Mouse (Mus musculus) cerebellum, postnatal 25 days (tissue): ENCODE results near the gene Med19.
"Not testable (repeated sequence)": the region's sequence is repeated elsewhere in the genome, so short reads cannot be mapped to it uniquely, and the experiment has no call there.

Experiments used
- DNase-seq, 2 experiments: peaks; one replicate each; pipeline ENCODE4 v3.0.0; 2021; ENCODE audit warnings: mixed read lengths in 2 of 2

Med19 gene

GRCm38 (mm10) chr2:84721182-84721581, 43.0 kb downstream of the Med19 start:
- no peak for DNase-seq

DNA sequence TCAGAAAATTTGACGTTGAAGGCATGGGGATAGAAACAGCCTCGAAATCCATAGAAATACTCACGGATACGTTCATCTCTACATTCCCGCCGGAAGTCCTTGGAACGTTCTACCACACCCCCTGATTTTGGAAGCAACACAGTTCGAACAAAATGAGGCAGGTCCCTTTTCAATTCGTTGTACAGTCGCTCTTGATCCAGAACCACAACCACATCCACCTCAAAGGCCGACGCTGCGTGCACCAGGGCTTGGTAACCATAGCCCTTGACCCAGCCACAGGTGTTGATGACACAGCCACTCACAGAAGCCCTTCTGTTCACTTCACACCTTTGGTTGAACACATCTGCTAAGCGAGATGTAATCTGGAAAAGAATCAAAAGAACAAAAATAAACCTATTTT, 45.7 kb downstream of the Med19 start:
- no peak for DNase-seq

DNA sequence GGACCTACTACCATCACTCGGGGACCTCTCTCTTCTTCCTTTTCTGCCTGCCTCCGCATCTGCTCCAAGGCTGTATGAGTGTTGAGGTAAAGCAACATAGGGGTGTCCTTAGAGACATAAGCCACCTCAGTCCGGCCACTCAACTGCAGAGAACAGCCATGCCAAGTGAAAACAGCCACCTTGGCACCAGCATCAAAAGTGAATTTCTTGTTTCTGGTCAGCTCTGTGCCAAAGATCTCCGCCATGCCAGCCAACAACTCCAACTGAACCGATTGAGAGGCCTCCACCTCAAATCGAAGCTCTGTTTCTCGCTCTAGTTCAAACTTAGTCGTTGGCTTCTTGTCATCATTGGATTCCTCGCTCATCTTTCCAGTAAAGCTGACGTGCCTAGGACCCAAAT, 47.6 kb downstream of the Med19 start:
- no peak for DNase-seq

DNA sequence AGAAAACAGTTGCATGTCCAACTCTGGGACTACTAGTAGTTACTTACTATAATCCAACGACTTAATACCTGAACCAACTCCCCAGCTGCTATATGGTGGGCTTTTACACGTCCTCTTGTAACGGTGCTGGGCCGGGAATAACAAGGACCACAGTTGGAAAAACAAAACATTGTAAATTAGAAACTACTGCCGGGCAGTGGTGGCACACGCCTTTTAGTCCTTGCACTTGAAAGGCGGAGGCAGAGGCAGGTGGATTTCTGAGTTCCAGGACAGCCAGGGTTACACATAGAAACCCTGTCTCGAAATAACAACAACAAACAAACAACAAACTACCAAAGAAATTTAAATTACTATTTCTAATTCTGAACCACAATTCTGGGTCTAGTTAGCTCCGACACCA, 48.5 kb downstream of the Med19 start:
- DNase-seq: no peak

DNA sequence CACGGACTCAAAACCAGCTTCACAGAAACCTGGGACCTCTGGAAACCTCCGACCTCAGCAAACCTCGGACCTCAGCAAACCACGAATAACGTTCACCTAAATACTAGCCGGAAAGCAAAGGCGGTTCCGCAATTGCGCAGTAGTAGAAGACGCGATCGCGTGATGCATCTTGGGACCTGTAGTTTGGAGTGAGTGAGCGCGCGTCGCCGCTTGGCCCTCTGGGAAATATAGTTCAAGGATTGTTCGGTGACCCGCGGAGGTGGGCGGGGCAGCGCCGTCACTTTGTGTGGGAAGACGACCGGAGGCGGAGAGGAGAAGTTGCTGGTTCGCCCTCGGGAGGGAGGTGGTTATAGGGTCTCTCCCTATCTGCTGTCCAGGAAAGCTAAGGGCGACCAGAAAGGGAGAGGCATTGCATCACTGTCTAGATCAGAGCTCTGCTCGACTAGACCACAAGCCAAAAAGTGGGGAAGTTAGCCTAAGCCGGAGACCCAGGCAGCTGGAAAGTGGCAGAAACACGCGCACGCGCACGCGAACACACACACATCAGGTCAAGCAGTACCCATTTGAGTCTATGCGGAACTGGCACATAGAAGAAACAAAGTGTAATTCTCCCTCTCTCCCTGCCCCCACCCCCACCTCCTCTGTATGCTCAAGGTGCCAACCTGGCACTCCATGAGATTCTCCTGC, 49.1 kb downstream of the Med19 start, which contains the start of gene Clp1:
TSS of gene Clp1 (minus strand) at position 179 of the 687 bp plus-strand sequence.
- peak; percentile 95 to 97 for DNase-seq

DNA sequence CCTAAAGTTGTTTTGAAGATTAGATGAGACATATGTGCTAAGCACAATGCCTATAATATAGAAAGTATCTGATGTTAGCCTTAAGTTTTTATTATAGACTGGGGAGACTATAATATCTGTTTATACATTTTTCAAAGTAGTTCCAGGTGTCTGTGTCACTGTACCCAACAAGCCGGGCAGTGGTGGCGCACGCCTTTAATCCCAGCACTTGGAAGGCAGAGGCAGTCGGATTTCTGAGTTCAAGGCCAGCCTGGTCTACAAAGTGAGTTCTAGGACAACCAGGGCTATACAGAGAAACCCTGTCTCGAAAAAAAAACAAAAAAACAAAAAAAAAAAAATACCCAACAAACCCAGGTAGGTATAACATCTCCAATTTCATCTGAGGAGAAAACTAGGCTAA, 50.0 kb downstream of the Med19 start:
- not testable (repeated sequence) for DNase-seq

DNA sequence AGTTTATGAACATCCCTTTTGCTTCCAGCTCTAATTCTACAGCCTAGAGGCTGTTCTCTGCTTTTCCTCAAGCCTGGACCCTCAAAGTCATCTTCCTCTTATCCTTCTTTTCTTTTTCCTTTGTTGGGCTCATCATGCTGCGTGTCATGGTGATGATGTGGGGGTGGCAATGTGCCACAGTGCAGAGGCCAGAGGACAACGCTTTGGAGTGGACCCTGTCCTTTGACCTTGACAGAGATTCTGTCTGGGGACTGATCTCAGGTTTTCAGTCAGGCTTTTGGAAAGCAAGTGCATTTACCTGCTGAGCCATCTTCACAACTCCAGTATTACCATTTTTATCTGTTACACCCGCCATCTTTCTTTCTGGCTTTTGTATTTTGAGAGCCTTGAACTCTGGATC, 53.0 kb downstream of the Med19 start:
- DNase-seq: no peak

DNA sequence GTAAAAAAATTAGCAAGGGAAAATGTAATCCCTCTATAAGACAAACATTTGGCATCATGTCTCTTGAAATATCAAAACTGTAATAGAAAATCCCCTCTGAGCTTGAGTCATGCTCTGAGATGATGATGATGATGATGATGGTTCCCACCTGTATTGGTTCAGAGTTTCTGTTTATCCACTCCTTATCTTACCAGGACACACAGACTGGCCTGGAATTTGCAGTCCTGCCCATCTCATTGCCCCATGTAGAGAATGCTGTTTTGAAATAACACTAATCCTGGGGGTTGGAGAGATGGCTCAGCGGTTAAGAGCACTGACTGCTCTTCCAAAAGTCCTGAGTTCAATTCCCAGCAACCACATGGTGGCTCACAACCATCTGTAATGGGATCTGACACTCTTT, 54.2 kb downstream of the Med19 start:
- DNase-seq: no peak

GRCm38 (mm10) chr2:84733579-84734300, 55.5 kb downstream of the Med19 start, which contains the start of gene Ypel4:
Ypel4 (plus strand) TSS chr2:84734058.
- DNase-seq: peak; percentile 92 to 93

DNA sequence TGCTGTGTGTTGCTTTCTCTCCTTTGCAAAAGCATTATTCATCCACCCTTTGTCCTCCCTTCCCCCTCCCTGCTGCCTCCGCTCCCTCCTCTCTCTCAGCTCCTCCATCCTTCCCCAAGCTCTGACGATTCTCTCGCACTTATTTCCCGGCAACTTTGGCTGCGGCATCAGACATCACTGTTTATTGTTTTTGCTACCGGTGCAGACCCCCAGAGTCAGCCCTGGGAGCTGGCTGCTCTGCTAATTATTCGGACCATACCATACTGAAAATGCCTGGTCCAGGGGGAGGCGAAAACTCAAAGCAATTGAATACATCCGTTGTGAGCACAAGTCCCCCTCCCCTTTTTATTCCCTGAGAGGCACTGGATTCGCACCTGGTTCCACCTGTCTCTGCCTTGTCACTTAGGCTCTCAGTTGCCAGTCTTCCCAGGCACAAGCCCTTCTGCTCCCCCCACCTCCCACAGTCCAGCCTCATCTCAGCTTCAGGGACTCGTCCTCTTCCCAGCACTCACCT, 56.2 kb downstream of the Med19 start:
- DNase-seq: peak; percentile 65 to 68

- peak in 1 of 2 experiments; percentile 40 for DNase-seq
Measured at GRCm38 (mm10) chr2:84734919-84735318, 56.7 kb downstream of the Med19 start.

GRCm38 (mm10) chr2:84735346-84735920, 57.2 kb downstream of the Med19 start:
- peak in 1 of 2 experiments; percentile 7 for DNase-seq

DNA sequence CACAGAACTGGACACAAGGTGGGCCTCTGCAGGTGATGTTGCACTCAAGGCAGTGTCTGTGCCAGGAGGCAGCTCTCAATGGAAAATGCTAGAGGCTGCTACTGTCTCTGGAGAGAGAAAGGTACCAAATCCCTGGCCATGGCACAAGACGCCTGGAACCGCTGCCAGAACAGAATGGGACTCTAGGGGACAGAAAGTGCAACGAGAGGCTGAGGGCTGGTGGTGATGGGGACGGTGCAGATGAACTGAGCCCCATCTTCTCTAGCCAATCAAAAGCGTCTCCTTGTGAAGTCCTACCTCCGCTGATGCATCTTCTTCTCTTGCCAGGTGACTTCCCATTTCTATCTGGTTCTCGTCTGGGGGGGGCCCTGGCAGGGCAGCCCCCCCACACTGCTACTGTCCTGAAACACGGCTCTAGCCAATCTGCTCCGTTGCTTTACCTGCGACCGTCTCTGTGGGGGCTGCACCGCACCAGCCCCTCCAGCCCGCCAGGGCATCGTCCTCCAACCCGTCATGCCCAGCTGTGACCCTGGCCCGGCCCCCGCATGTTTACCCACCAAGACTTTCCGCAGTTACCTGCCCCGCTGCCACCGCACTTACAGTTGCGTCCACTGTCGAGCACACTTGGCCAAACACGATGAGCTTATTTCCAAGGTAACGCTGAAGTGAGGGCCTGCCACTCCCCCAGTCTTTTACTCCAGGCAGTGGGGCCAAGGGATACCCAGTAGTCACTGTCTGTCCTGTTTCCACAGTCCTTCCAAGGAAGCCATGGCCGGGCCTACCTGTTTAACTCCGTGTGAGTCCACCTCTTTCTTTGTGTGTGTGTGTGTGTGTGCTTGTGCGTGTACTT, 58.3 kb downstream of the Med19 start:
- peak; percentile 40 to 56 for DNase-seq

GRCm38 (mm10) chr2:84737451-84737925, 59.3 kb downstream of the Med19 start:
- peak in 1 of 2 experiments; percentile 39 for DNase-seq
